Mouse (Mus musculus): ENCODE results near the gene Hoxb8.

The Hoxb8 gene

DNA sequence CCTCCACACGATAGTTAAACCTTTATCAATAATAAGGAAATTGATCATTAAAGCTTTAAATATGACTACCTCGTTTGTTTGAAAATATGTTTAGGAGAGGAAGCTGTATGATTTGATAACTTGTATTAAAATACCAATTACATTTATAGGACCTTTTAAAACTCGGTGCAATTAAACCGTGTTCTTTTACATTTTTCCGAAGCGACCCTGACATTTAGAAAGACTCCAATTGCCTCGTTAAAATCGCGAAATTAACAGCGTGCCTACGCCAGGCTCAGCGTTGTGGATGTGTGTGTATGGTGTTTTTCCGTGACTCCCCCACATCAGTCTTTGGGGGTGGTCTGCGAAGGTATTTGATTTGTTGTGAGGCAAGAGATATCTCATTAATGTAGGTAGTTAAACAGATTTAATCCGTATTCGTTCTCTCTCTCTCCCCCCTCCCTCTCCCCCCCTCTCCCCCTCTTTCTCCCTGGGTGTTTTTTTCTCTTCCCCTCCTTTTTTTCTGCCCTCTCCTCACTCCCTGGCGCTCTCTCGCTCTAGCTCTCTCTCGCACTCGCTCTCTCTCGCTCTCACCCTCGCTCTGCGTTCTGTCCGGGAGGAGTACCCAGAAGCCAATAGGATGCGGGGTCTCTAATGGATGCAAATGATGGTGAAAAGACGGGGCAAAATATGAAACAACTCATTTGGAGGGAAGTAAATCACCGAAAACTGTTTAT, at the start of gene Hoxb8:
Hoxb8 (plus strand) TSS at position 51 of the 716 bp plus-strand sequence.
- no peak for DNase-seq

DNA sequence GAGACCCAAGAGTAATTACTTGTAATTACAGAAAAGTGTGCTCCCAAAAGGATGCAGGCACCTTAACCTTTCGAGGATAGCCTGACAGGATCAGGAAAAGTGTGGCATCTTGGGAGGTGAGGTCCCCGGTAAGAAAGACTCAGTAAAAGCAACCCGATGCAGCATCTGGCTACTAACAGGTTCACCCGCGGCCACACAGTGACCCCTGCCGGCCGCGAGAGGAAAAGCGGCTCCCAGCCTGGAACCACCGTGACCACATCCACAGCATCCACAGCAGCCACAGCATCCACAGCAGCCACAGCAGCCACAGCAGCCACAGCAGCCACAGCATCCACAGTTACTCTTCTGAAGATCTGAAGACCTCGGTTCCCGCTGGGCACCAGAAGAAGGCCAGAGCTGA, 46.8 kb upstream of the Hoxb8 start:
- peak; percentile 87 for DNase-seq

DNA sequence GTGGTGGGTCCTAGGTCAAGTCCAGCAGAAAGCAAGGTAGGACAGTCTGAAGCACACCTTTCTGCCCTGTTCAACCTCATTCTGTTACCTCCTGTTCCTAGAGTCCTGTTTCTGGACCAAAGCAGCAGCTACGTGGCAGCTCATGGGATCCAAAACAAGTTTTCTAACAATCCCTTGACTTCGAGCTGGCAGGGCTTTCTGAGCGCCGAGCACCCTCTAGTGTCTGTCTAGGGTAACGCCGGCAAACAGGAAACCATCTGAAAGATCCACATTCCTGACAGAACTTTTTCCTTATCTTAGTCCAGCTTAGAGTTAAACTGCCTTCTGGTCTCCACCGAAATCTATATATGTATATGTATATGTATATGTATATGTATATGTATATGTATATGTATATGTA, 41.5 kb upstream of the Hoxb8 start:
- no peak for DNase-seq

DNA sequence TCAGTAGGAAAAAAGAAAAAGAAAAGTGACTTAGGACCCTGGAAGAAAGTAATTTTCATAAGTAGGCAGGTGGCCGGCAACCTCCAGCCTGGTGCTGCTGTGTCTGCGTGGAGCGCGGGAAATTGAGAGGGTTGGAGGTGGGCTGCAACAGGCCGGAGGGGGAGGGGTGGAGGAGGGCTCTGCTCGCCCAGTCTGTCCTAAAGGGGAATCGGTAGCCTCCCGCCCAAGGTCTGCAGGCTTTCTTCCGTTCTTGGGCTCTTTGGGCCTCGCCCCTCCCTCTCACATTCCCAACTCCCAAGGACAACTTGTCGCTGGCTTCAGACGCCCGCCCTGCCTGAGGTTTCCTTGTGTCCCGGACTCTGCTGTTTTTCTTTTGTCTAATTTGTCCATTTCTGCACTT, 30.8 kb upstream of the Hoxb8 start:
- DNase-seq: no peak

DNA sequence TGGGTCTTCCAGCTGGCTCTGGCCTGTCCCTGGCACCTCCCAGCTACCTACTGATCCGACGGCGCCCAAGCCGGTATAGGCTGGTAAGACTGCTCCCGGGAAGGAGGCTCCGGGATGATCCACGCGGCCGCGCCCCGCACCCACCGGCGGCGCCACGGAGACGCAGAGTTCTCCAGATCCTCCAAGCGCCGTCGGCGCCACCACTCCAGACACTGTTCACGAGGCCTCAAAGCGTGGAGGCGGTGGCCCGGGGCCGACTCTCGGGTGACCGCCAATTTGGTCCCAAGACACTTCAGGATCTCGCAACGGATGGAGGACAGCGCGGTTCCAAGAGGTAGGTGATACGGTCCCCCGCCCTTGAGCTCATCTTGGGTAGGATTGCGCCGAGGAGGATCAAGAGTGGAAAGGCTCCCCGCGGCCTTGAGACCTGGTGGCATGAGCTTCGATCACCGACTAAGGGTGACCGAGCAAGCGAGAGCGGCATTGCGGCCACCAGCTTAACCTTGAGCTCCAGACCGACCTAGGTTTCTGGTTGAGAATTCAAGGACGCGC, 30.1 kb upstream of the Hoxb8 start:
- DNase-seq: no peak

DNA sequence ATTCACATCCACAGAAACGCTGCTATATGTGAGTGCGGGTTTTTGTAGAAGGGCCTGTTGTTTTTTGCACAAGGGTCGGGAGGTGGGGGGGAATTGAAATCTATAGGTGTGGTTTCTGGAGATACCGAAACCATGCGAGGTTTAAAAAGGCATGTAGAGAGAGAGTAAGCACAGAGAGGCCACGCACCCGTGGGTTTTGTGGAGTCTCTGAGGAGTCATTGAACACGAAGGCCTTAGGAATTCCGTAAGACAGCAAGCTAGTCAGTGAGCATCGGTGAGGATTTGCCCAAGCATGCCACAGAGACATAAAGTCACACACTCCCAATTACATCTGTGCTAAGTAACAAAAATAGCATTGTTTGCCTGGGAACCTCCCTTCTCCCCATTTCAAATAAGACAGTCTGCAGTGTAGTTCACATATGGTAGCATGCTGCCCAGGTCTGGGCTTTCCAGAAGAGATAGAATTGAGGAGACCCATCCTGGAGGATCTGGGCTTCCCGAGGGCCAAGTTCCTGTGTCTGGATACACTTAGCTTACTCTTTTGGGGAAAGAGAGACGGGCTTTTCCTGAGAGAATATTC, 29.1 kb upstream of the Hoxb8 start:
- no peak for DNase-seq

DNA sequence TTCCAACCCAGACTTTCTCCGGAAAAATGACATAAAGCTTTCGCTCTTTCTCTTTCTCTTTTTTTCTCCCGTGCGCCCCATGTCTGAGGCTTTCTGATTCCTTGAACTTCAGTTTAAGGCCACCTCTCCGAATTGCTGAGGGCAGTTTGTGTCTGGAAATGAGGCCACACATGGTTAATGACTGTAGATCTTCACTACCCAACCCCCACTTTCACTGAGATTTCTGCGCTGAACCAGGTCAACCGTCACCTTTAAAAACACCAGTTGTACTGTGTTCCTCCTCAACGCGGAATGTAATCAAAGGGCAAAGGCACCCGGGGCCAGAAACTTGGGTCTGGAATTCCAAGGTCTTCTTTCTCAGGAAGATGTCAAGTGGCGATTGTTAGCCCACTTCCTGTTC, 27.5 kb upstream of the Hoxb8 start:
- DNase-seq: no peak

DNA sequence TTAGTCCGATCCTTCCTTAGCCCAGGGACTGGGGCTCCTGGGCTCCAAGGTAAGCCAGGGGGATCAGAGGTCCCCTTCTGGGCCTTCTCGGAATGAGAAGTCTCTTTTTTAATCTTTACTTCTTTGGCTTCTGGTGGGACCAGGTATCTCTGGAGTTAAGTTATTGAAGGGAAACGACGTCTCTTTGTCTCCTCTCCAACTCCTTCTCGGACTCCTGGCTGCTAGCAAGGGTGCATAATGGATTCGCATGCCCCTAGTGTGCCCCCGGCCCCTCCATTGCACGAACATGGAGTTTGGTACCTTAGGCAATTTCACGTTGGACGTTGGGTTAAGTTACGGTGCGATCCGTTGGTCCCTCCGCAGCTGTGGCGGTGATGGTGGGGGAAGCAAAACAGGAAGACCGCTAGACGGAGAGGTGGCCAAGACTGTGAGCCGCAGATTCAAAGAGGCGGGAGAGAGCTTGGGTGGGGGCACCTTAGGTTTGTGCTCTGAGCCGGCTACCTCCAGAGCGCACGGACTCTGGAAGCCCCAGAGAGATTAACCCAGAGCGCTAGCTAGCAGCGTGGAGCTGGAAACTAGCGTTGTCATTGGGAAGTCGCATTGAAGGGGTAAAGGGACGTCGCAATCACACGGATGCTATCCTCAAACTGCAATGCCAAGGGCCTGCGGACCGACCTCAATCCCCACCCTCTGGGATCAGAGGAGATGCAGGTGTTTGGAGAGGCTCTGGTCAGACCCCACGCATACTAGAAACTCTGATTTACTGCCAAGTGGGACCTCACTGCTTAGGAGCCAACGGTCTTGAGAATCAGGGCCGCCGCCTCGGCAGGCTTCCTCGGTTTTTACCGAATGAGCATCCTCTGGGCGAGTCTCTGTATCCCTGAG, 26.4 kb upstream of the Hoxb8 start:
- DNase-seq: no peak

DNA sequence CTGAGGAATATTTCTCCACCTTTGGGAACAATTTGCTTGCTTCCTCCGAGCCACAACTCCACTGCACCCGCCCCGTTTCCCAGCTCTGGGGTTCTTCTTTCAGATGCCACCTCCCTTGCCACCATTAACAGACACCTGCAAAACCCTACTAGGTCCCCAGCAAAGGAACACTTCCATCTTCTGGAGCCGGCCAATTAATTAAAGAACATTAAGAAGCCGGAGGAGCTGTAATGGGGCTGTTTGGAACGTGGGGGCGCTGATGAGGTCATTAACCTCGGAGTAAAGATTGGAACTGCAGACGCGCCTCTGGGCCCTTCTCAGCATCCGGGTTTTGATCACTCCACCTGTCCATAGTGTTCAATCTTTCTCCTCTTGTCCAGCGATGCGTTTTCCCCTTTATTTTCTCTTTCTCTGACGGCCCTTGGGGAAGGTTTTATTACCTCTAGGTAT, 25.7 kb upstream of the Hoxb8 start:
- no peak for DNase-seq

DNA sequence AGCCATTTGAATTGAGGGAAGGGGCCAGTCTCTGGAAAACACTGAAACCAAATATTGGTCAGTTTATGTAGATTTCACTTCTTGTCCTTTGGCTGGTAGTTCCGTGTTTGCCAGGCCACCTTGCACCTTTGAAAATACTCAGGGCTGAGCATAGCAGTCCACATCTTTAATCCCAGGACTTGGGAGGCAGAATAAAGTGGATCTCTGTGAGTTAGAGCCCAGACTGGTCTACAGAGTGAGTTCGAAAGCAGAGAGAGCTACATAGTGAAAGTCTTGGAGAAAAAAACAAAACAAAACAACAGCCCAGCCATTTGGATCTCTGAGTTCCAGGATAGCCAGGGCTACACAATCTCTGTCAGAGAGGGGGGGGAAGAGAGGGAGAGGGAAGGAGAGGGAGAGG, 24.6 kb upstream of the Hoxb8 start:
- no peak for DNase-seq

DNA sequence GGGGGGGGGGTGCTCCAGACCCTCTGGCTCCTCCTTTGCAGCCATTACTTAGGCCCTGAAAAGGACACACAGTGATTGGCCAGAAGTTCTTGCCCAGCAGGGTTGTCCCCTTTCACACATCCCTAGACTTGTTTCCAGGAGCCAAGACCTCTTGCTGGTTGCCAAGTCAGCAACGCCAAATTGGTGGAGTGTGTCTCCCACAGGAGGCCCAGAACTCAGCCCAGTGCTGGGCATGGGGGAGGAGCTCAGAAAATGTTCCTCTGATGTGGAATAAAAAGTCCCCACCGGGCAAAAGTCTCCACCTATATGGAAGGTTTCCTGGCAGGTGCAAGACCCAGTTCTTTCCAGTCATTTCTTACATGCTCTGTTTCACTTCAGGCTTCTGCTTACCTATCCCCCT, 22.7 kb upstream of the Hoxb8 start:
- no peak for DNase-seq

DNA sequence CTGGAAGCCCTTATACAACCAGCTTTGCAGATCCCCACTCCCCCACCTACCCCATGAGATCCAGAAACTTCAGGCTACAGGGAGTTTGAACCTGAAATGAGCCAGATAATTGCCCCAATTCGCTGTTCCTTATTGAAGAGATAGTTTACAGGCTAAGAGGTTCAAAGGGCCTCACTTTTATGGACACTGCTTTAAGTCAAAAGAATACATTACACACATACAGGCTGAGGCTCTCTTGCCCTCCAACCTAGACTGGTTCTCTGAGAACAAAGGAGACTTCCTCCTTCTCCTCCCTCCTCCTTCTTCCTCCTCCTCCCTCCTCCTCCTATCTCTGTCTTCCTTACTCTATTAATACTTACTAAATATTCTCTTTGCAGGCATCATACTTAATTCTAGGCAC, 22.2 kb upstream of the Hoxb8 start:
- DNase-seq: no peak

DNA sequence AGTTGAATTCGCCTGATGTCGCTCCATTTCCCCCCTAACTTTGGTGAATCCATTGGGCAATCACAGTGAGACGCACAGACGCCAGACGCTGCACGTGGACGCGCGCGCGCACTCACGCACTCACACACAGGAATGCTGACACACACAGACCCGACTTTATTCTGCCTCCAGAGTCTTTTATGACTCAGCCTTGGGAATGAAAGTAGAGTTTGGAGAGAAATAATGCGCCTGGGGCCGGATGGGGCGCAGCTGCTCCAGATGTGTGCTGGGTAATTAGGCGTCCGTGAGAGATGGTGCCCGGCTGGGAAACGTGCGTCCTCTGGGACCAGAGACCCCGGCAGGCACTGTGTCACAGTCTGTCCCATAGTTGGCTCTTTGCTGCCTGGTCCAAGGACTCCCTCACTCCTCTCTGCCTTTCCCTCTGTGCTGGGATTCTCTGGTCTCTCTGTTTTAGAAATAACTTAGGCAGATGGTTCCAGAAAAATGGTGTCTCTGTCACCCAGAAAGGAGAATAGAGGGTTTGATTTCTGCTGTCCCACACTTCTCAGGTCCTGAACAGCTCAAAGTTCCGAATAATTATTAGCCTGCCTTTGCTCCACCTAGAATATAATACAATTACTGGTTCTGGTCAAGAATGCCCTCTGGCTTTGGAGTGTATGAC, 21.3 kb upstream of the Hoxb8 start:
- DNase-seq: no peak

DNA sequence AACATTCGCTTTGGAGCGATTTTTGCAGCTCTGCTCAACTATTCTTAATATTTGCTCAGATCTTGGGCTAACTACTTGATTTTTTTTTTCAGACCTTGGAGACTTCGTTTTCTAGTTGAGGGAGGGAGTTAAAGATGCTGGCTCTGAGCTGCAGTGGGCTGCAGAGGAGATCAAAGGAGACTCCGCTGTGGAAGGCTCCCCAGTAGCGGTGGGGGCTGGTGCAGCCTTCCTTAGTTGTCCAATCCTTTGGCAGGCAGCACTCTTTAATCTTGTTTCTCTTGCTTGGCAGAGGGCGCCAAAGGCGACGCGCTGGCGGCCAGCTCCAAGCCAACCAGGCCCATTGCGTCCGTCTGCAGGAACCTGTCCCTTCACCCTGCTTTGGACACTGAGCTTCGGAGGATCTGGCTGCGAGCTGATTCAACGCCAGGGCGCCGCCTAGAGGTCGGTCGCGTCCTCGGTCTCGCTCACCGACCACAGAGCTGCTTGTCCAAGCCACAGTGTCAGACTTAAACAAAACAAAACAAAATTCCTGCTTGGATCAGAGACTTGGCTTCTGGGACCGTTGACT, 20.3 kb upstream of the Hoxb8 start:
- DNase-seq: peak; percentile 90

DNA sequence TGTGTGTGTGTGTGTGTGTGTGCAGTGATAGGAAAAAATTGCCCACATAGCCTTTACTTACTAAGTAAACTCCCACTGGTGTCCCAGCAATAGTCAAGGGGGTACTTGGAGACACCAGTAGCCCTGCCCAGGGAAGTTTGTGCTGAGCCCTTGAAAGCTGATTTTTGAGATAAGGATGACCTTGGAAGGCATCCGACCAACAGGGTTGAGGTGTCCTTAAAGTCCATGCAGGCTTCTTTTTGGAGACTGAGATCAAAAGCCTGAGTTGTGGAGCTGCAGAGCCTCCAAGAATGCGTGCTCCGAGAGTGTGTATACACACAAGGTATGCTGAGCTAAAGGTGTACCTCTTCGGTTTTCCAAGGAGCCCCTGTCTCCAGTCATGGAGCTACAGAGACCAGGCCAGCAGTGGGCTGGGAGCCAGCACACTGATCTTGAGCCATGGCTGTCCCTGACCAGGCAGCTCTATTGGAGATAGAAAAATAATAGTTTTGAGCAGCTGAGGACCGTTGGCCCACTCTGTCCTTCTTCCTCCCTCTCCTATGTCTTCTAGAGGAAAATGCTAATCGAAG, 19.4 kb upstream of the Hoxb8 start:
- DNase-seq: no peak

DNA sequence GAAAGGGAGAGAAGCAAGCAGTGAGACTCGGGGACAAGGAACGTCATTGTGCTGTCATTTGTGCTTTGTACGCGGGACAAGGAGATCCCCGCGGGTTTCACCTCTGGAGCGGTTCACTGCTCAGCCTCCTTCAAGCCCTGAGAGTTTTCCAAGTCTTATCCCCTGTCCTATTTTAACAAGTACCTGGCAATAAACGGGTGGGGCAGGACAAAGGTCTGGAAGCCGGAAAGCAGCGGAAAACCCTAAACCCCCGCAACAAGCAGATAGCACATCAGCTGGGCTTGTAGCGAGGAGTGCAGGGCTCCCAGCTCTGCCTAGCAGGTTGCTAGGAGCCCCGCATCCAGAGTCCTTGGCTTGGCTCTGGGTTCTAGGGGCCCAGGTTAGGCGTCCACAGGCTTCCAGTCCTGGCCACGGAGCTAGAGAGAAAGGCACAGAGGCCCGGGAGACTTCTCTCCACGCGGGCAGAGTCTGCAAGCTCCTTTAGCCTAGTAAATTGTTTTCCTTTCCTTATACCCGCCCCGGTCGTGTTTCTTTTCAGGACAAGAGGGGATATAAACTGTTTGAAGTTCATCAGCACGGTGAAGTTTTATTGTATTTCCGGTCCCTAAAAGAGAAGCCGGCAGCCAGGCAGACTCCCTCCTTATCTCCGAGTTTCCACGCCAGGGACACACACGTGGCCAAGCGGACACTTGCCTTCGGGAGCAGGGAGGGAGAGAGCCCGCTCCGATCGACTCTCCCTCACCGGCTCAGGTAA, 17.9 kb upstream of the Hoxb8 start:
- DNase-seq: no peak

DNA sequence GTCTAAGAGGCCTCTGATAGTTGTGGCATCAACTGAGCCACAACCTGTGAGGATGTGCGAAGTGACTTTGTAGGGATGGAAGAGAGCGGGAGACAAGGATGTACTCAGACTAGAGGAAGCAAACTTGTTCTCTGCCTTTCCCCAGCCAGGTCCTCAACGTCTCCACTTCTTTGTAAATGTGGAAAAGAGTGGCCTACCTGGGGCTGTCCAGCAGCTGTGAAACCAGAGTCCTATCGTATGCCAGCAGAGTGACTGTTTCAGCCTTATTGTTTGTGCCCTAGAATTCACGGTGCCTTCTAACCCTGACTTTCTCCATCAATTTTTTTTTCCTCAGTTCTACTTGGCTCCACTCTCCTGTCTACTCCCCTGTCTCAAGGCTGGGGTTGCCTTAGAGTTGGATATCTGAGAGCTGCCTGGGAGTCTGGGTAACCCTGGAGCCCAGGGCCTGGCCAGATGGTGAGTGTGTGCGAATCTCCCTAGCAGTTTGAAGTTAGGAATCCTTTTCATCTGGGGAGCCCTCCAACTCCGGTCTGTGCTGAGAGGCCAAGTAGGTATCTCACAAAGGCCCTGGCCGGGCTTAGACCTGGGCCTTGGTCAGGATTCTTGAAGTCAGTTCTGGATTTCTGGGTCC, 17.2 kb upstream of the Hoxb8 start:
- DNase-seq: no peak

DNA sequence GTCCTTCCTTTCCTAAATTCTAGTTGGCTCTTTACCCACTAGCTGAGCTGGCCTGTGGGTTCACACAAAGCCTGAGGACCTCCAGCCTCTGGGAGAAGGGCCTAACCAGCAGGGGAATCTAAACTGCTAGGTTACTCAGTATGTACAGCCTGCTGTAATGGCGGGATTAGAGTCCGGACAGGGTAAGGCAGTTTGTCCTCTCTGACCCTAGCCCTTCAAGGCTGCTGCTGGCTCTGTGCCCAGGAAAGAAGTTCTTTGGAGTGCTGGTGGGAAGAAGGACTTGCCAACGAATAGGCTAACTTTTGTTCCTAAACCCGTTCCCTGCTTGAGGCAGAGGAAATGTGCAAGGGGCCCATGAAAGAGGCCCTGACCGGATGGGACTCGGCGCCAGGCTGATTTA, 15.8 kb upstream of the Hoxb8 start:
- DNase-seq: no peak

DNA sequence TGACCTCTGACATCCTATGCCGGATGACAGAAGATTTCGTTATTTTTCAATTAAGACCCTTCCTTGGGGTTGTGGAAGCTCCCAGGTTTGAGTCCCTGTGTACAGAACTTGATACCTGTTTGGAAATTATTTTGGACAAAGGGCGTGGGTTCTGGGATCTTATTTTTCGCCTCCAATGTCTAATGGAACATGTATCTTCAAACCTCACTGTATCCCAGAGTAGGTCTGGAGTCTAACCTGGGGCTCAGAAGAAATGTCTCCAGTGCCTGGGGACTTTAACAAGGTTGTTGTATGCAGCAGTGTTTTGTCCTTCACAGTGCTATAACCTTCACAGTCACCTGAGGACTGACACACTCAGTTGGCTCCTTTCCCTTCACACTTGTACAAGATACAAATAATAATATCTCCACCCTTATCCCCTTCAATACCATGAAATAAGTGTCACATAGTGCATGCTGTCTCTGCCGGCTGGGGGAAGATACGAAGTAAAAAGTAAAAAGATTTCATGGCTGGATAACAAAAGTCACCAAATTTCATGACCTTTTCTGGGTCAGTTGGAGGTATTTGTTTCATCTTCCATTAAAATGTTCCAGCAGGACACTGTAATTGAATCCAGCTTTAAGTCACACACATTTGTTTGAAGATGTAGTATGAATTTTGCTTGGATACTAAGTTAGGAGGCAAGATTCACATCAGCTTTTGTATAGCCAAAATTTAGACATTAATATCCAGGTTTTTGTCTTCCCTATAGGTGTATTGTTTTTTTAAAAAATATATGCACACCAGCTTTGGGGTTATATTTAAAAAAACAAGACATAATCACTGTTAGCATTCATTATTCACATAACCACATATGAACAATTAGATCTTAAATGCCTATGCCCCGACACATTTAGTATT, 14.4 kb upstream of the Hoxb8 start:
- DNase-seq: no peak

Measured in heart, adult 11 months (tissue).